Mouse (Mus musculus) bone marrow macrophage, adult 2 months (primary cell): ENCODE measurements around the gene Cog5.

Experiments used
- CTCF ChIP-seq: IDR thresholded peaks from 2 replicates; pipeline ENCODE4 v1.5.1; 2012; ENCODE audit warnings: low read depth, mild to moderate bottlenecking, low read length, moderate library complexity
- POLR2A ChIP-seq: IDR thresholded peaks from 2 replicates; pipeline ENCODE4 v1.6.1; 2012; ENCODE audit warnings: mild to moderate bottlenecking, low read depth, low read length, borderline replicate concordance

GRCm38 (mm10) chr12:31912966-31913551 is 258.4 kb downstream of the Cog5 start:
- no peak for TF ChIP-seq CTCF
- no peak for TF ChIP-seq POLR2A
